Mouse (Mus musculus) small intestine, adult 2 months (tissue): Measurements from ENCODE around the gene Gpd1.

Experiments
- CTCF ChIP-seq: fragments of 200-500 bp; IDR thresholded peaks from 2 replicates; pipeline ENCODE4 v1.5.1; 2012; ENCODE audit warnings: low read depth, mild to moderate bottlenecking, control low read depth, inconsistent platforms, low read length, moderate library complexity, mixed read lengths; ENCODE audit not compliant: insufficient replicate concordance, insufficient read length; ENCODE audit errors: extremely low read depth
- POLR2A ChIP-seq: fragments of 200-500 bp; IDR thresholded peaks from 2 replicates; pipeline ENCODE4 v1.6.1; 2012; ENCODE audit warnings: low read depth, mild to moderate bottlenecking, control low read depth, inconsistent platforms, low read length, moderate library complexity

DNA sequence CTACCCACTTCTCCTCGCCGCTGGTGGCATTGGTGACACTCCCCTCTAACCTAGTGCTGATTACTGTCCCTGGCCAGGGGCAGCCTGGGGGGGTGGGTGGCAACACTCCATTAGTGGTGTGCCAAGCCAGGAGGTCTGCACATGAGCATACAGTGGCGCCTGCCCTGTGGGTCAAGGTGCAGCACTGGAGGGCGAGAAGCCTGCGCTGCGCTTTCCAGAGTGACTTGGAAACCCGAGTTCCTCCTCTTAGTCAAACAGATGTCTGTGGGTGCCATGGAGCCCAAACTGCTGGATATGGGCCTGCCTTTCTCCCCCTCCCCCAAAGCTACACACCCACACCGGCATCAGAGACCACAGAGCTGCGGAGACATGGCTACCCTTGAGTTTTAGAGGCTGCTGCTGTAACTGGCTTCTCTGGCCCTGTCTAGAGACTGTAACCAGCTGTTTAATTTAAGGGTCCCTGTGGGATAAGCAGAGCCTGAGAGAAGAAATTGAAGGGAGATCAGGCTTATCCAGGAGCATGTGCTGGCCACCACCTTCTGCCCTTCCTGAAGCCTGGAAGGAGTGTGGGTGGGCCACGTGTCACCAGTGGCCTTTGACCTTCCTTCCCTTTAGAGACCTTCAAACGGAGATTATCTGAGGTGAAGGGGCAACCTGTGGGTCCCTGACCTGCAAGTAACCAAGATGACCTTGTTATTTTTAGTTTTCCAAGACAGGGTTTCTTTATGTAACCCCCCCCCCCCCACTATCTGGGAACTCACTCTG is 1.2 kb upstream of the Gpd1 start:
- TF ChIP-seq CTCF (no peak), POLR2A (no peak)
